Mouse (Mus musculus): ENCODE data around the gene 9130230L23Rik. TPM values are rescaled to one million over a fixed set of nuclear protein-coding genes. Genes with fewer than 3 reads are reported as not detected.

The 9130230L23Rik gene
- polyA plus RNA-seq (2014; fragmentation: Nextera tagmentation; extraction: Ambion mirVana) = 0.38 TPM in 1 of 2 replicates, not detected in the other

- Histone ChIP-seq H3K9ac (ENCODE audit: low read length) (no peak within 1 kb of the TSS), H3K27me3 (ENCODE audit: control insufficient read depth, insufficient read depth, low read length) (no peaks in the 10 kb centered on the region), H3K4me3 (ENCODE audit: low read depth, low read length) (no peak within 1 kb of the TSS), H3K4me2 (ENCODE audit: low read depth) (no peak within 1 kb of the TSS), H3K4me1 (ENCODE audit: control insufficient read depth, insufficient read depth, low read length) (no peaks in the 10 kb centered on the region), H3K36me3 (ENCODE audit: control insufficient read depth, insufficient read depth, low read length) (no peaks in the 10 kb centered on the region), H3K9me3 (ENCODE audit: control insufficient read depth, low read length) (no peaks in the 10 kb centered on the region), H3K27ac (ENCODE audit: low read depth, low read length) (no peak within 1 kb of the TSS)
- no peak for DNase-seq (ENCODE audit: low spot score)
- no peak for ATAC-seq (ENCODE audit: insufficient read depth, low FRiP score, low TSS enrichment)
- 70% methylated on average over 14 of the region's 14 CpGs for WGBS
Observed at GRCm38 (mm10) chr5:66004134-66004925, at the start of gene 9130230L23Rik. TSS of gene 9130230L23Rik (minus strand) at chr5:66004285.

GRCm38 (mm10) chr5:66052777-66053548 lies 48.9 kb upstream of the 9130230L23Rik start:
- ATAC-seq (ENCODE audit: insufficient read depth, low FRiP score, low TSS enrichment) (no peak), DNase-seq (ENCODE audit: low spot score) (no peak)
- Histone ChIP-seq H3K9me3 (ENCODE audit: control insufficient read depth, low read length) (no peaks in the 10 kb centered on the region), H3K27me3 (ENCODE audit: control insufficient read depth, insufficient read depth, low read length) (no peaks in the 10 kb centered on the region), H3K27ac (ENCODE audit: low read depth, low read length) (no peak overlapping the region), H3K9ac (ENCODE audit: low read length) (no peak overlapping the region), H3K4me1 (ENCODE audit: control insufficient read depth, insufficient read depth, low read length) (no peaks in the 10 kb centered on the region), H3K36me3 (ENCODE audit: control insufficient read depth, insufficient read depth, low read length) (no peaks in the 10 kb centered on the region), H3K4me2 (ENCODE audit: low read depth) (no peak overlapping the region), H3K4me3 (ENCODE audit: low read depth, low read length) (no peak overlapping the region)
- 88% methylated on average over 20 of the region's 20 CpGs for WGBS

GRCm38 (mm10) chr5:66050841-66051240 lies 46.8 kb upstream of the 9130230L23Rik start:
- Histone ChIP-seq H3K27ac (ENCODE audit: low read depth, low read length) (no peak overlapping the region), H3K9ac (ENCODE audit: low read length) (no peak overlapping the region), H3K9me3 (ENCODE audit: control insufficient read depth, low read length) (no peaks in the 10 kb centered on the region), H3K27me3 (ENCODE audit: control insufficient read depth, insufficient read depth, low read length) (no peaks in the 10 kb centered on the region), H3K4me2 (ENCODE audit: low read depth) (no peak overlapping the region), H3K4me1 (ENCODE audit: control insufficient read depth, insufficient read depth, low read length) (no peaks in the 10 kb centered on the region), H3K4me3 (ENCODE audit: low read depth, low read length) (no peak overlapping the region), H3K36me3 (ENCODE audit: control insufficient read depth, insufficient read depth, low read length) (no peaks in the 10 kb centered on the region)
- DNase-seq (ENCODE audit: low spot score) = no peak
- 94% methylated on average over 5 of the region's 5 CpGs for WGBS
- ATAC-seq (ENCODE audit: insufficient read depth, low FRiP score, low TSS enrichment) = no peak

- no peak for ATAC-seq (ENCODE audit: insufficient read depth, low FRiP score, low TSS enrichment)
- DNase-seq (ENCODE audit: low spot score) = no peak
- Histone ChIP-seq H3K4me2 (ENCODE audit: low read depth) (no peak overlapping the region), H3K9me3 (ENCODE audit: control insufficient read depth, low read length) (no peaks in the 10 kb centered on the region), H3K27ac (ENCODE audit: low read depth, low read length) (no peak overlapping the region), H3K4me3 (ENCODE audit: low read depth, low read length) (no peak overlapping the region), H3K36me3 (ENCODE audit: control insufficient read depth, insufficient read depth, low read length) (no peaks in the 10 kb centered on the region), H3K27me3 (ENCODE audit: control insufficient read depth, insufficient read depth, low read length) (no peaks in the 10 kb centered on the region), H3K4me1 (ENCODE audit: control insufficient read depth, insufficient read depth, low read length) (no peaks in the 10 kb centered on the region), H3K9ac (ENCODE audit: low read length) (no peak overlapping the region)
- WGBS = 78% methylated on average over 3 of the region's 3 CpGs
Observed at GRCm38 (mm10) chr5:66046356-66046755, 42.3 kb upstream of the 9130230L23Rik start.

GRCm38 (mm10) chr5:66043897-66044296 lies 39.8 kb upstream of the 9130230L23Rik start:
- no peaks in the 10 kb centered on the region for H3K36me3 ChIP-seq (ENCODE audit: control insufficient read depth, insufficient read depth, low read length)
- ATAC-seq (ENCODE audit: insufficient read depth, low FRiP score, low TSS enrichment) (no peak), DNase-seq (ENCODE audit: low spot score) (no peak)
- H3K9me3 ChIP-seq (ENCODE audit: control insufficient read depth, low read length) = no peaks in the 10 kb centered on the region
- no peak overlapping the region for H3K9ac ChIP-seq (ENCODE audit: low read length)
- H3K4me2 ChIP-seq (ENCODE audit: low read depth) = no peak overlapping the region
- H3K27ac ChIP-seq (ENCODE audit: low read depth, low read length) = no peak overlapping the region
- no peaks in the 10 kb centered on the region for H3K27me3 ChIP-seq (ENCODE audit: control insufficient read depth, insufficient read depth, low read length)
- WGBS = 89% methylated on average over 3 of the region's 3 CpGs
- no peak overlapping the region for H3K4me3 ChIP-seq (ENCODE audit: low read depth, low read length)
- no peaks in the 10 kb centered on the region for H3K4me1 ChIP-seq (ENCODE audit: control insufficient read depth, insufficient read depth, low read length)

- no peak overlapping the region for H3K4me3 ChIP-seq (ENCODE audit: low read depth, low read length)
- ATAC-seq (ENCODE audit: insufficient read depth, low FRiP score, low TSS enrichment) (no peak), DNase-seq (ENCODE audit: low spot score) (no peak)
- H3K27me3 ChIP-seq (ENCODE audit: control insufficient read depth, insufficient read depth, low read length) = no peaks in the 10 kb centered on the region
- no peak overlapping the region for H3K27ac ChIP-seq (ENCODE audit: low read depth, low read length)
- 49% methylated on average over 10 of the region's 10 CpGs for WGBS
- H3K4me2 ChIP-seq (ENCODE audit: low read depth) = no peak overlapping the region
- H3K9ac ChIP-seq (ENCODE audit: low read length) = no peak overlapping the region
- H3K9me3 ChIP-seq (ENCODE audit: control insufficient read depth, low read length) = no peaks in the 10 kb centered on the region
- no peaks in the 10 kb centered on the region for H3K4me1 ChIP-seq (ENCODE audit: control insufficient read depth, insufficient read depth, low read length)
- H3K36me3 ChIP-seq (ENCODE audit: control insufficient read depth, insufficient read depth, low read length) = no peaks in the 10 kb centered on the region
Observed at GRCm38 (mm10) chr5:66042651-66043340, 38.7 kb upstream of the 9130230L23Rik start.

- Histone ChIP-seq H3K27ac (ENCODE audit: low read depth, low read length) (no peak overlapping the region), H3K9ac (ENCODE audit: low read length) (no peak overlapping the region), H3K36me3 (ENCODE audit: control insufficient read depth, insufficient read depth, low read length) (no peaks in the 10 kb centered on the region), H3K4me1 (ENCODE audit: control insufficient read depth, insufficient read depth, low read length) (no peaks in the 10 kb centered on the region), H3K4me2 (ENCODE audit: low read depth) (no peak overlapping the region), H3K9me3 (ENCODE audit: control insufficient read depth, low read length) (no peaks in the 10 kb centered on the region), H3K27me3 (ENCODE audit: control insufficient read depth, insufficient read depth, low read length) (no peaks in the 10 kb centered on the region), H3K4me3 (ENCODE audit: low read depth, low read length) (no peak overlapping the region)
- WGBS = 87% methylated on average over 7 of the region's 7 CpGs
- no peak for ATAC-seq (ENCODE audit: insufficient read depth, low FRiP score, low TSS enrichment)
- DNase-seq (ENCODE audit: low spot score) = no peak
Observed at GRCm38 (mm10) chr5:66040744-66041279, 36.7 kb upstream of the 9130230L23Rik start.

- 96% methylated on average over 2 of the region's 2 CpGs for WGBS
- H3K4me1 ChIP-seq (ENCODE audit: control insufficient read depth, insufficient read depth, low read length) = no peaks in the 10 kb centered on the region
- no peak overlapping the region for H3K4me2 ChIP-seq (ENCODE audit: low read depth)
- H3K36me3 ChIP-seq (ENCODE audit: control insufficient read depth, insufficient read depth, low read length) = no peaks in the 10 kb centered on the region
- no peaks in the 10 kb centered on the region for H3K9me3 ChIP-seq (ENCODE audit: control insufficient read depth, low read length)
- no peak overlapping the region for H3K27ac ChIP-seq (ENCODE audit: low read depth, low read length)
- H3K27me3 ChIP-seq (ENCODE audit: control insufficient read depth, insufficient read depth, low read length) = no peaks in the 10 kb centered on the region
- ATAC-seq (ENCODE audit: insufficient read depth, low FRiP score, low TSS enrichment) (no peak), DNase-seq (ENCODE audit: low spot score) (no peak)
- H3K4me3 ChIP-seq (ENCODE audit: low read depth, low read length) = no peak overlapping the region
- H3K9ac ChIP-seq (ENCODE audit: low read length) = no peak overlapping the region
Observed at GRCm38 (mm10) chr5:66039813-66040212, 35.7 kb upstream of the 9130230L23Rik start.

Data from neural tube, embryonic 11.5 days (tissue).